Mouse (Mus musculus) MEL (cell line): Measurements from ENCODE around the gene Ahcyl1. TPM values are rescaled to one million over a fixed set of nuclear protein-coding genes. Genes with fewer than 3 reads are reported as not detected.
"Not testable (repeated sequence)": the region's sequence is repeated elsewhere in the genome, so short reads cannot be mapped to it uniquely, and the experiment has no call there.

ENCODE experiments used
- DNase-seq: peaks from one replicate; pipeline ENCODE4 v3.0.0; 2011; ENCODE audit warnings: low read depth, low spot score
- H3K27ac ChIP-seq: 2 replicates; pipeline ENCODE4 v1.5.1; 2012; ENCODE audit warnings: low read depth, mild to moderate bottlenecking, control low read depth, low read length, moderate library complexity; ENCODE audit not compliant: control insufficient read depth
- H3K27me3 ChIP-seq, 2 experiments: fragments of 150-350 bp in 1 of 2; sonication (generic) in 1 of 2; 2 replicates each; pipeline ENCODE4 v1.6.1; 2012; ENCODE audit warnings: low read length in 2 of 2, mild to moderate bottlenecking in 2 of 2, improper control_type of control experiment in 1 of 2, moderate library complexity in 1 of 2; ENCODE audit not compliant: insufficient read depth in 2 of 2, control insufficient read depth in 1 of 2
- H3K36me3 ChIP-seq, 2 experiments: 2 replicates each; pipeline ENCODE4 v1.6.1; 2012 to 2014; ENCODE audit warnings: low read length in 2 of 2, improper control_type of control experiment in 1 of 2, inconsistent platforms in 1 of 2, mild to moderate bottlenecking in 1 of 2; ENCODE audit not compliant: insufficient read depth in 2 of 2, control insufficient read depth in 1 of 2
- H3K4me1 ChIP-seq, 2 experiments: fragments of 150-350 bp in 1 of 2; sonication (generic) in 1 of 2; 2 replicates each; pipeline ENCODE4 v1.6.1; 2012; ENCODE audit warnings: low read length in 2 of 2, improper control_type of control experiment in 1 of 2, mild to moderate bottlenecking in 1 of 2; ENCODE audit not compliant: insufficient read depth in 2 of 2, control insufficient read depth in 1 of 2
- H3K4me3 ChIP-seq, 2 experiments: fragments of 150-350 bp in 1 of 2; sonication (generic) in 1 of 2; 2 replicates each; pipeline ENCODE4 v1.5.1; 2012; ENCODE audit warnings: low read depth in 2 of 2, low read length in 2 of 2, mild to moderate bottlenecking in 2 of 2, moderate library complexity in 2 of 2, control low read depth in 1 of 2, improper control_type of control experiment in 1 of 2; ENCODE audit not compliant: control insufficient read depth in 1 of 2, insufficient read depth in 1 of 2
- H3K79me2 ChIP-seq: 2 replicates; pipeline ENCODE4 v1.6.1; 2012; ENCODE audit warnings: mild to moderate bottlenecking, low read length, moderate library complexity; ENCODE audit not compliant: control insufficient read depth, poor library complexity, insufficient read depth
- H3K9ac ChIP-seq: 2 replicates; pipeline ENCODE4 v1.6.1; 2012; ENCODE audit warnings: low read depth, mild to moderate bottlenecking, control low read depth, low read length, moderate library complexity; ENCODE audit not compliant: control insufficient read depth, poor library complexity, severe bottlenecking
- H3K9me3 ChIP-seq: fragments of 150-350 bp; sonication (generic); replicated peaks from 2 replicates; pipeline ENCODE4 v1.6.1; 2012; ENCODE audit warnings: mild to moderate bottlenecking, low read length, improper control_type of control experiment, moderate library complexity; ENCODE audit not compliant: insufficient read depth
- BHLHE40 ChIP-seq: IDR thresholded peaks from 2 replicates; pipeline ENCODE4 v1.6.1; 2012; ENCODE audit warnings: low read depth, mild to moderate bottlenecking, inconsistent platforms, low read length, improper control_type of control experiment, borderline replicate concordance
- CHD1 ChIP-seq: IDR thresholded peaks from 2 replicates; pipeline ENCODE4 v1.6.1; 2012; ENCODE audit warnings: low read depth, mild to moderate bottlenecking, inconsistent platforms, low read length, improper control_type of control experiment
- CTCF ChIP-seq, 3 experiments: IDR thresholded peaks in 2 of 3; conservative IDR thresholded peaks in 1 of 3; 2 replicates each; pipeline ENCODE4 v1.5.1; 2011 to 2012; ENCODE audit warnings: low read length in 3 of 3, low read depth in 2 of 3, mild to moderate bottlenecking in 2 of 3, improper control_type of control experiment in 1 of 3, inconsistent platforms in 1 of 3, mixed read lengths in 1 of 3, moderate library complexity in 1 of 3; ENCODE audit not compliant: control insufficient read depth in 1 of 3, insufficient read depth in 1 of 3, poor library complexity in 1 of 3, severe bottlenecking in 1 of 3
- ETS1 ChIP-seq: IDR thresholded peaks from 2 replicates; pipeline ENCODE4 v1.6.1; 2012; ENCODE audit warnings: low read depth, mild to moderate bottlenecking, inconsistent platforms, low read length, improper control_type of control experiment, moderate library complexity
- JUND ChIP-seq: IDR thresholded peaks from 2 replicates; pipeline ENCODE4 v1.6.1; 2011; ENCODE audit warnings: low read depth, mild to moderate bottlenecking, improper control_type of control experiment, low read length
- MAFK ChIP-seq: IDR thresholded peaks from 2 replicates; pipeline ENCODE4 v1.6.1; 2011; ENCODE audit warnings: low read depth, mild to moderate bottlenecking, low read length, improper control_type of control experiment, borderline replicate concordance
- MXI1 ChIP-seq: IDR thresholded peaks from 2 replicates; pipeline ENCODE4 v1.6.1; 2011; ENCODE audit warnings: mild to moderate bottlenecking, low read depth, low read length, improper control_type of control experiment
- MYB ChIP-seq: IDR thresholded peaks from 2 replicates; pipeline ENCODE4 v1.6.1; 2011; ENCODE audit warnings: mild to moderate bottlenecking, low read depth, low read length, improper control_type of control experiment
- MYC ChIP-seq: IDR thresholded peaks from 2 replicates; pipeline ENCODE4 v1.6.1; 2011; ENCODE audit warnings: low read depth, mild to moderate bottlenecking, low read length, improper control_type of control experiment, moderate library complexity
- NRF1 ChIP-seq: IDR thresholded peaks from 2 replicates; pipeline ENCODE4 v1.6.1; 2014; ENCODE audit warnings: low read depth, mild to moderate bottlenecking, inconsistent platforms, low read length, improper control_type of control experiment, moderate library complexity; ENCODE audit not compliant: poor library complexity, insufficient read depth, severe bottlenecking
- POLR2AphosphoS2 ChIP-seq: IDR thresholded peaks from 2 replicates; pipeline ENCODE4 v1.6.1; 2011; ENCODE audit warnings: low read length, improper control_type of control experiment
- POLR2AphosphoS5 ChIP-seq: IDR thresholded peaks from 2 replicates; pipeline ENCODE4 v1.6.1; 2012; ENCODE audit warnings: low read depth, borderline replicate concordance, mild to moderate bottlenecking, inconsistent platforms, low read length, moderate library complexity, mixed read lengths
- RAD21 ChIP-seq: IDR thresholded peaks from 2 replicates; pipeline ENCODE4 v1.6.1; 2011; ENCODE audit warnings: mild to moderate bottlenecking, low read depth, low read length, improper control_type of control experiment
- RCOR1 ChIP-seq: IDR thresholded peaks from 2 replicates; pipeline ENCODE4 v1.6.1; 2012; ENCODE audit warnings: low read depth, mild to moderate bottlenecking, inconsistent platforms, low read length, improper control_type of control experiment
- SIN3A ChIP-seq: IDR thresholded peaks from 2 replicates; pipeline ENCODE4 v1.6.1; 2012; ENCODE audit warnings: low read length, improper control_type of control experiment, inconsistent platforms
- SMC3 ChIP-seq: IDR thresholded peaks from 2 replicates; pipeline ENCODE4 v1.6.1; 2011; ENCODE audit warnings: low read depth, low read length, improper control_type of control experiment
- TBP ChIP-seq: IDR thresholded peaks from 2 replicates; pipeline ENCODE4 v1.8.0; 2011; ENCODE audit warnings: low read depth, low read length, improper control_type of control experiment
- TCF12 ChIP-seq: IDR thresholded peaks from 2 replicates; pipeline ENCODE4 v1.6.1; 2014; ENCODE audit warnings: low read depth, mild to moderate bottlenecking, inconsistent platforms, low read length, improper control_type of control experiment, moderate library complexity
- USF2 ChIP-seq, 2 experiments: IDR thresholded peaks; 2 replicates each; pipeline ENCODE4 v1.6.1; 2011 to 2012; ENCODE audit warnings: improper control_type of control experiment in 2 of 2, low read length in 2 of 2, borderline replicate concordance in 1 of 2, inconsistent platforms in 1 of 2, low read depth in 1 of 2, mild to moderate bottlenecking in 1 of 2; ENCODE audit not compliant: insufficient read depth in 1 of 2
- ZC3H11A ChIP-seq: IDR thresholded peaks from 2 replicates; pipeline ENCODE4 v1.6.1; 2012; ENCODE audit warnings: low read depth, mild to moderate bottlenecking, inconsistent platforms, low read length, improper control_type of control experiment
- polyA plus RNA-seq, 2 experiments: library from polyadenylated mRNA; stranded (reverse) in 1 of 2; unstranded in 1 of 2; fragments of >175 nt in 1 of 2; fragments of >200 nt in 1 of 2; gene quantifications; 2 replicates each; pipeline versions ENCODE4 v1.2.1 to v1.2.4; 2012; ENCODE audit warnings: low replicate concordance in 2 of 2, low read depth in 1 of 2; ENCODE audit not compliant: insufficient read length in 2 of 2, insufficient read depth in 1 of 2, missing spikeins in 1 of 2
- total RNA-seq: library from RNA; depleted of rRNA; stranded (reverse); fragments of 300-350 nt; gene quantifications from 2 replicates; pipeline ENCODE4 v1.2.3, GENCODE M21; 2012

Gene Ahcyl1
- total and polyA plus RNA-seq, 3 experiments = 28.0 to 105 (median 104) TPM

DNA sequence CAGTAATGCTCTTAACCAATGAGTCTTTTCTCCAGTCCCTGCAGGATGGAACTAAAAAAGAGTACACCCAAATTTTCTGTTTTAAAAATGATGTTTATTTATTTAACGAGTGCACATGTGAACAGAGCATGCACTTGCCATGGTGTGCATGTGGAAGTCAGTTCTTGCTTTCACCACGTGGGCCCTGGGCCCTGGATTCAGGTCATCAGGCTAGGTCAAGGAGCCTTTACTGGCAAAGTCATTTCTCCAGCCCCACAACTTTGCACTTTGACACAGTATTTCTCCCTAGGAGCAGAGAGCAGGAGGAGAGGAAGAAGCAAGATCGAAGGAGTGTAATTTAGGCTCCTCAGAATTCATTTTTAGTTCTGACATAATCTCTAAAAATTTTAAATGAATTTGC is 41.5 kb downstream of the Ahcyl1 start:
- TF ChIP-seq MYB (no peak), NRF1 (no peak), USF2 (IDR thresholded peaks at IDR 0.05; ENCODE audit: borderline replicate concordance in 1 of 2, insufficient read depth in 1 of 2, low read depth in 1 of 2, low read length in 2 of 2) (no peak), MXI1 (no peak), POLR2AphosphoS2 (no peak), CTCF (IDR thresholded peaks at IDR 0.05 in 2 of 3, conservative IDR thresholded peaks at IDR 0.05 in 1 of 3; ENCODE audit: control insufficient read depth in 1 of 3, insufficient read depth in 1 of 3, low read depth in 2 of 3, low read length in 3 of 3, poor library complexity in 1 of 3, severe bottlenecking in 1 of 3) (no peak), TCF12 (no peak), TBP (no peak), CHD1 (no peak), RCOR1 (no peak), MYC (no peak), SMC3 (no peak), JUND (no peak)

GRCm38 (mm10) chr3:107652968-107653367 is 43.4 kb downstream of the Ahcyl1 start:
- Histone ChIP-seq H3K9ac (no peak overlapping the region), H3K4me1 (no peaks in the 10 kb centered on the region), H3K36me3 (no peaks in the 10 kb centered on the region), H3K9me3 (no peaks in the 10 kb centered on the region), H3K27me3 (no peaks in the 10 kb centered on the region), H3K27ac (no peak overlapping the region), H3K4me3 (no peak overlapping the region), H3K79me2 (no peaks in the 10 kb centered on the region)
- no peak for TF ChIP-seq ETS1
- no peak for TF ChIP-seq USF2 (IDR thresholded peaks at IDR 0.05; ENCODE audit: borderline replicate concordance in 1 of 2, insufficient read depth in 1 of 2, low read depth in 1 of 2, low read length in 2 of 2)
- no peak for TF ChIP-seq SIN3A
- no peak for TF ChIP-seq CTCF (IDR thresholded peaks at IDR 0.05 in 2 of 3, conservative IDR thresholded peaks at IDR 0.05 in 1 of 3; ENCODE audit: control insufficient read depth in 1 of 3, insufficient read depth in 1 of 3, low read depth in 2 of 3, low read length in 3 of 3, poor library complexity in 1 of 3, severe bottlenecking in 1 of 3)
- TF ChIP-seq POLR2AphosphoS5 = no peak
- TF ChIP-seq RAD21 = no peak
- TF ChIP-seq BHLHE40 = no peak
- no peak for TF ChIP-seq TCF12
- no peak for TF ChIP-seq ZC3H11A
- TF ChIP-seq MAFK = no peak
- DNase-seq = no peak

More for the DNA sequence above, 41.5 kb downstream of the Ahcyl1 start:
- no peaks in the 10 kb centered on the region for H3K79me2 ChIP-seq
- no peaks in the 10 kb centered on the region for H3K36me3 ChIP-seq
- no peaks in the 10 kb centered on the region for H3K9me3 ChIP-seq
- DNase-seq = no peak
- H3K9ac ChIP-seq = no peak overlapping the region
- no peaks in the 10 kb centered on the region for H3K4me1 ChIP-seq
- no peak overlapping the region for H3K4me3 ChIP-seq
- no peaks in the 10 kb centered on the region for H3K27me3 ChIP-seq
- H3K27ac ChIP-seq = no peak overlapping the region

- DNase-seq, H3K27me3 ChIP-seq, H3K36me3 ChIP-seq, H3K79me2 ChIP-seq, H3K27ac ChIP-seq, H3K9me3 ChIP-seq, H3K4me3 ChIP-seq, H3K4me1 ChIP-seq, H3K9ac ChIP-seq: not testable (repeated sequence)
Measured at GRCm38 (mm10) chr3:107650276-107650675, 46.1 kb downstream of the Ahcyl1 start.
